Mouse (Mus musculus): ENCODE data around the gene Gm17783. TPM values are rescaled to one million over a fixed set of nuclear protein-coding genes. Genes with fewer than 3 reads are reported as not detected.
"Not testable (repeated sequence)": the region's sequence is repeated elsewhere in the genome, so short reads cannot be mapped to it uniquely, and the experiment has no call there.

Gene Gm17783
- polyA plus RNA-seq, 1 experiment from 2014 or later, result not detected

DNA sequence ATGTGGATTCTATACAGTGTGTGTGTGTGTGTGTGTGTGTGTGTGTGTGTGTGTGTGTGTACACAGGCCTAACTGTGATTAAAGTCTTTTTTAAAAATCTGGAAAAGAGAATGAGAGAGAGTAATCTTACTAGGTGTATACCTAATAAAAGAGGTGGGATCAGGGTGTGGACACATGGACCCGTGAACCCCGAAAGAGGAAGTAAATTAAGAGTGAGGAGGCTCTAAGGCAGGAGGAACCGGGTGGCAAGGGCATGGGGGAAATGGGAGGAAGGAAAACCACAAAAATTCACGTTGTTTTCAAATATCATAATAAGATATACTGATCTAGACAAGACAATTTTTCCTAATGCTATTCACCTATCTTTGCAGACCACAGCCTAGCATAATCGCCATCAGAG, 6.3 kb downstream of the Gm17783 start:
- H3K9me3 ChIP-seq (replicated peaks; ENCODE audit: control insufficient read depth, low read length), result no peaks in the 10 kb centered on the region
- no peaks in the 10 kb centered on the region for H3K27me3 ChIP-seq (ENCODE audit: control insufficient read depth, insufficient read depth, low read length)
- no peak overlapping the region for H3K4me2 ChIP-seq (ENCODE audit: low read depth, low read length)
- no peaks in the 10 kb centered on the region for H3K36me3 ChIP-seq (ENCODE audit: control insufficient read depth, insufficient read depth)
- no peak overlapping the region for H3K4me3 ChIP-seq (ENCODE audit: low read length)
- no peak overlapping the region for H3K9ac ChIP-seq (ENCODE audit: low read length)
- 70% methylated on average over 5 of the region's 5 CpGs for WGBS
- ATAC-seq (replicated peaks; ENCODE audit: extremely low read depth, insufficient read depth, low FRiP score), result no peak
- no peak overlapping the region for H3K27ac ChIP-seq (ENCODE audit: low read length)
- H3K4me1 ChIP-seq (ENCODE audit: control insufficient read depth, insufficient read depth, low read length), result no peaks in the 10 kb centered on the region

DNA sequence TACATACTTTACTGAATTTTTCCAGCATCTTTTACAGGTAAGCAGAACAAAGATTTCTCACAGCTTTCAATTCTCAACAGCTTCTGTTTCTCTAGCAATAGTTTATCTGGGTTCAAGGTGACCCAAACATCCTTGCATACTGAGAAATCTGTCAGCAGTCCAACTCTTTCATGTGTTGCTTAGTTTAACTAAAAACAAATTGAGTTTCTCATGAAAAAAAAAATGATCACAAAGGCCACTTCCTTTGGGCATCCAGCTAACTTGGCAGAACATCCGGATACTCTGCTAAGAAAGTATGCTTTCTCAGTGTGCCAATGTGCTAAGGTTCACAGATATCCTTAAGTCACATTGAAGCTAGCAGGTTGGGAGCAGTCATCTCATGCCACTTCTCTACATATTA, 36.5 kb downstream of the Gm17783 start:
- no peaks in the 10 kb centered on the region for H3K9me3 ChIP-seq (replicated peaks; ENCODE audit: control insufficient read depth, low read length)
- no peaks in the 10 kb centered on the region for H3K4me1 ChIP-seq (ENCODE audit: control insufficient read depth, insufficient read depth, low read length)
- no peak overlapping the region for H3K4me2 ChIP-seq (ENCODE audit: low read depth, low read length)
- no peaks in the 10 kb centered on the region for H3K36me3 ChIP-seq (ENCODE audit: control insufficient read depth, insufficient read depth)
- no peaks in the 10 kb centered on the region for H3K27me3 ChIP-seq (ENCODE audit: control insufficient read depth, insufficient read depth, low read length)
- no peak for ATAC-seq (replicated peaks; ENCODE audit: extremely low read depth, insufficient read depth, low FRiP score)
- H3K27ac ChIP-seq (ENCODE audit: low read length), result no peak overlapping the region
- no peak overlapping the region for H3K9ac ChIP-seq (ENCODE audit: low read length)
- H3K4me3 ChIP-seq (ENCODE audit: low read length), result no peak overlapping the region
- 71% methylated on average over 1 of the region's 1 CpGs for WGBS

- no peaks in the 10 kb centered on the region for H3K4me1 ChIP-seq (ENCODE audit: control insufficient read depth, insufficient read depth, low read length)
- no peak within 1 kb of the TSS for H3K9ac ChIP-seq (ENCODE audit: low read length)
- no peak within 1 kb of the TSS for H3K27ac ChIP-seq (ENCODE audit: low read length)
- no peaks in the 10 kb centered on the region for H3K9me3 ChIP-seq (replicated peaks; ENCODE audit: control insufficient read depth, low read length)
- no peaks in the 10 kb centered on the region for H3K36me3 ChIP-seq (ENCODE audit: control insufficient read depth, insufficient read depth)
- ATAC-seq (replicated peaks; ENCODE audit: extremely low read depth, insufficient read depth, low FRiP score), result no peak
- WGBS, result 76% methylated on average over 5 of the region's 5 CpGs
- H3K27me3 ChIP-seq (ENCODE audit: control insufficient read depth, insufficient read depth, low read length), result no peaks in the 10 kb centered on the region
- H3K4me3 ChIP-seq (ENCODE audit: low read length), result no peak within 1 kb of the TSS
- no peak within 1 kb of the TSS for H3K4me2 ChIP-seq (ENCODE audit: low read depth, low read length)
Measured at GRCm38 (mm10) chr16:45492927-45493326, 38.9 kb downstream of the Gm17783 start, which contains the start of gene Gm609. Gene Gm609, minus strand, starts transcription at chr16:45492969.

- Histone ChIP-seq H3K4me1 (ENCODE audit: control insufficient read depth, insufficient read depth, low read length) (no peaks in the 10 kb centered on the region), H3K4me2 (ENCODE audit: low read depth, low read length) (no peak overlapping the region), H3K9ac (ENCODE audit: low read length) (no peak overlapping the region), H3K27me3 (ENCODE audit: control insufficient read depth, insufficient read depth, low read length) (no peaks in the 10 kb centered on the region), H3K27ac (ENCODE audit: low read length) (no peak overlapping the region), H3K4me3 (ENCODE audit: low read length) (no peak overlapping the region), H3K9me3 (replicated peaks; ENCODE audit: control insufficient read depth, low read length) (no peaks in the 10 kb centered on the region), H3K36me3 (ENCODE audit: control insufficient read depth, insufficient read depth) (no peaks in the 10 kb centered on the region)
- ATAC-seq (replicated peaks; ENCODE audit: extremely low read depth, insufficient read depth, low FRiP score), result no peak
Measured at GRCm38 (mm10) chr16:45476991-45477390, 54.9 kb downstream of the Gm17783 start.

DNA sequence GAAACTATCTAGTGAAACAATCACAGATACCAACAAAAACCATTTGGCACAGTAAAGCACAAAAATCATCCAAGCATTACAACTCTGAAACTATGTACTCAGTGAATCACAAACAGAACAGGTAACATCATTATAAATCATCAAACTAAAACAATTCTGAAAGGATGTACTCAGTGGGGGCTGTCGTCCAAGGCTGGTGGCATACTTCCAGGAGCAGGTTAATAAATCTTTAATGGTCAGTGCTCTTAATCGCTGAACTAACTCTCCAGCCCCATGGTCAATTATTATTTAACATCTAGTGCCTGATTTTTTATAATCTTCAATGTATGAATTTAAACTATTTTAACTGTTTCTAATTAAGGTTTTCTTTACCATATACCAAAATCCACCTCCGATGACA, 60.0 kb downstream of the Gm17783 start:
- WGBS, result 70% methylated on average over 3 of the region's 3 CpGs
- not testable (repeated sequence) for ATAC-seq (replicated peaks; ENCODE audit: extremely low read depth, insufficient read depth, low FRiP score)

More for the DNA sequence above, 60.0 kb downstream of the Gm17783 start:
- not testable (repeated sequence) for H3K27ac ChIP-seq (ENCODE audit: low read length); H3K4me3 ChIP-seq (ENCODE audit: low read length); H3K9me3 ChIP-seq (replicated peaks; ENCODE audit: control insufficient read depth, low read length); H3K36me3 ChIP-seq (ENCODE audit: control insufficient read depth, insufficient read depth); H3K4me2 ChIP-seq (ENCODE audit: low read depth, low read length); H3K9ac ChIP-seq (ENCODE audit: low read length); H3K27me3 ChIP-seq (ENCODE audit: control insufficient read depth, insufficient read depth, low read length); H3K4me1 ChIP-seq (ENCODE audit: control insufficient read depth, insufficient read depth, low read length)

Other genes with a start within 250 kb of the Gm17783 start
- 28.1 and 28.3 TPM in 2 replicates for gene Cd200, start 123.0 kb downstream of the Gm17783 start, polyA plus RNA-seq (2015; fragmentation: Nextera tagmentation; extraction: Ambion mirVana)
- gene Gm609, start 39.1 kb downstream of the Gm17783 start, polyA plus RNA-seq (2015; fragmentation: Nextera tagmentation; extraction: Ambion mirVana), result not detected in 2 replicates
- not detected in 2 replicates for gene Slc9c1, start 3.3 kb upstream of the Gm17783 start, polyA plus RNA-seq (2015; fragmentation: Nextera tagmentation; extraction: Ambion mirVana)
- 0.27 and 0.53 TPM in 2 replicates for gene Gcsam, start 78.3 kb upstream of the Gm17783 start, polyA plus RNA-seq (2015; fragmentation: Nextera tagmentation; extraction: Ambion mirVana)
- 0.09 and 0.11 TPM in 2 replicates for gene BC016579, start 122.0 kb upstream of the Gm17783 start, polyA plus RNA-seq (2015; fragmentation: Nextera tagmentation; extraction: Ambion mirVana)
- gene Tmprss7, start 161.6 kb upstream of the Gm17783 start, polyA plus RNA-seq (2015; fragmentation: Nextera tagmentation; extraction: Ambion mirVana), result not detected in 2 replicates
- gene Tagln3, start 192.6 kb upstream of the Gm17783 start, polyA plus RNA-seq (2015; fragmentation: Nextera tagmentation; extraction: Ambion mirVana), result 2.2 and 2.4 TPM in 2 replicates
- 25.9 and 29.7 TPM in 2 replicates for gene Abhd10, start 210.9 kb upstream of the Gm17783 start, polyA plus RNA-seq (2015; fragmentation: Nextera tagmentation; extraction: Ambion mirVana)